Mouse (Mus musculus) T-helper 1 cell (primary cell): ENCODE results near the gene Lyrm7.

Experiments used
- in situ Hi-C: fragments of 300-600 bp; cut with MboI, MseI; formaldehyde crosslinking; loops from one replicate; pipeline ENCODE4 v1.15.1; 2025; ENCODE audit warnings: high pct_unique_total_duplicates

Gene Lyrm7

GRCm38 (mm10) chr11:54849961-54850758, 10.6 kb downstream of the Lyrm7 start:
- in situ Hi-C loops, result loop anchor here (5.0 kb wide), 1 partner anchor 38 kb away; no protein-coding TSS in a partner anchor

DNA sequence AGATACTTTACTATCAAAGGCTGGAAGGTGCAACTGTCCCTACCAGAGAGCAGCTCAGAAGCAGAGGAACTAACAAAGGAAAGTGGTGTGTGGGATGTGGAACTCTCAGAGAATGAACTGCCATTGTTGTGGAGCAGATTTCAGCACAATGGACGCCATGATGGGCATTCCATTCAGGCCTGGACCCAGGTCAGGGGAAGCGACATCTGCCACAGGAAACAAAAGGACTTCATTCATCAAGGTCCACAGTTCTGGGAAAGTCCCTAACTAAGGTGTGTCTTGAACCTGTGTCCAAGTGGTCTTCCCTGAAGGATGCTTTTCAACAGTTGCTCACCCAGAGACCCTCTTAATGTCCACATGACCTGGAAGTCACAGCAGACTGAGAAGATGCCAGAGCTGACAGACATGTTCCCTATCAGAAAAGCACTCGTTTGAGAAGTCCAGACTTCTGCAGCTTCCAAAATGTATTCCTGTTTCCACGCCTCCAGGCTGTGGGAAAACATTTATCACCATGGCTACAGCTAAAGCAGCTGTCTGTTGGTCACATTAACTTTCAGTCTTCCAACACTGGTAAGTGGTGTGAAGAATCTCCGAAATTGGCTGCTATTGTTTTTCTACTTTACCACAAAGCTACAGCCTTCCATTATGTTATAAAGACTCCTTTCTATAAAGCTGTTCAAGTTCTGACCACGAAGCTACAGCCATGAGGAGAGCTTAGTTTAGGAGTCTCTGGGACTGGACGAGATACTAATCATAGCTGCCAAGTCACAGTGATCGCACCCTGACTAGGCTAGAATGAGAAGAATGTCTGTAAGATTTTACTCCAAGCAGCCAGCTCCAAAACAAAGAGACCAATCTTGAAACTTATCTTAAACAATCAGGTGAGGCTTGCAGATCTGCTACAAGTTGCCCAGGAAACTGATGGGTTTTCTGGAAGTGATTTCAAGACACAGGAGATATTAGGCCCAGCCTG, 15.0 kb downstream of the Lyrm7 start:
- in situ Hi-C loops, result no loop called here

GRCm38 (mm10) chr11:54844959-54845358, 15.8 kb downstream of the Lyrm7 start:
- in situ Hi-C loops, result no loop called here

- in situ Hi-C loops, result no loop called here
Measured at GRCm38 (mm10) chr11:54844424-54844823, 16.3 kb downstream of the Lyrm7 start.

DNA sequence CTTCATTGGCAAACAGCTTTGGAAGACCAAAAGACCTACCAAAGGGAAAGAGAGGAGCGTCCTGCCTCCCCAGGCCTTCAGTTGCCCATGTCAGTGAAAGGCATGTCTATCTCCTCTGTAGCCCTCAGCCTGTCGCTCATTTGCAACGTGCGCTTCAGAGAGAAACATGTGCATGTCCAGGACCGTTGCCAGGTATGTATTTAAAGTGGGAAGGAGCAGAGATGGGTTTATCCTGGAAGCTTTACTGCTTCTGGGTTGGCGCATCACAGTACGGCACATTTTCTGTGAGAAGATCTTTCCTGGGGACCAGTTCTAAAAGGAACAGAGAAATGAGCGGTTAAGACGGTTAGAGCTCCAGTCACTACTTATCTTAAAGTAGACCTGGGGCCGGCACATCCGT, 19.8 kb downstream of the Lyrm7 start:
- in situ Hi-C loops, result no loop called here

DNA sequence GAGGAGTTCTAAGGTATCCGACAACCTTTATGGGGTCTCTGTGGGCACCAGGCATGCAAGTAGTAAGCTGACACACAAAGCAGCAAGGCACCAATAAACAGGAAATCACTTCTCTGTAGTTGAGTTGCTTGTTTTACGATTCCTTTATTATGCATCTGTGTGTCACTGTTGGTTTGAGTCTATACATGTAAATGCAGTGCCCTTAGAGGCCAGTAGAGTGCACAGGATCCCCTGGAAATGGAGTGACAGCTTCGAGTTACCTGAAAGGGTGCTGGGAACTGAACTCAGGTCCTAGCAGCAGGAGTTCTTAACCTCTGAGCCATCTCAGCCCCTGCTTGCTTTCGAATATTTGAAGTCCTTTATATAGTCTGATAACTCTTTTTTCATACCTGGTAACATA, 21.0 kb downstream of the Lyrm7 start:
- in situ Hi-C loops, result no loop called here

DNA sequence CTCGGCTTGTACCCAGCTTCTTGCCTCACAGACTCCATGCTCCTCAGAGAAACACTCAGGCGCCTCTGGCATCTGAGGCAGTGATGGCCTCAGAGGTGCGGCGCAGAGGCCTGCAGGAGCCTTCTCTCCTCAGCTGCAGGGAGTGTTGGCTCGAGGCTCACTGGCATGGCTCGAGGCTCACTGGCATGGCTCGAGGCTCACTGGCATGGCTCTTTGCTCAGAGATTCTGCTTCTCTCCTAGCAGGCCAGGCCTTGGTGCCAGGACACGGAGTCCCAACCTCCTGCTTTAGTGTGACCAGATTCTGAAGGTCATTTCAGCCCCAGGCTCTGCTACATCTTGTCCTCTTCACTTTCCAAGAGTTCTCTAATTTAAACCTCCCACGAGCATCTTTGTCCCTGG, 24.6 kb downstream of the Lyrm7 start:
- in situ Hi-C loops, result no loop called here

- in situ Hi-C loops, result no loop called here
Measured at GRCm38 (mm10) chr11:54834596-54834995, 26.1 kb downstream of the Lyrm7 start.

DNA sequence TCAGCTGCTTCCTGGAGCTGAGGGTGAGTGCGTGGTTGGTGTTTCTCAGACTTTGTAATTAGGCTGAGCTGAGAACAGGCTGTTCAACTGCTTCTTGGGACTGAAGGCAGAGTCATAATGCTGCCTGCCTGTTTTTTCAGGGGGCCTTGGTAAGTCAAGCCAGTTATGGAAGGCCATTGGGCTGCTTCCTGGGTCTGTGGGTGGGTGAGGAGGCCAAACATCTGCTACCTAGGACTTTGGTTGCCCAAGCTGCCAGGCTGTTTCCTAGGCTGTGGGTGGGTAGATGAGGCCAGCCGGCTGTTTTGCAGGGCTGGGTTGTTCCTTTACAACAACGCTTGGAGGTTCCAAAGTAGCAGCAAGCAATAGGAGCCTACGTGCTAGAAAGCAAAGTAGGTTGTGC, 26.9 kb downstream of the Lyrm7 start:
- in situ Hi-C loops, result no loop called here

GRCm38 (mm10) chr11:54826819-54827218, 33.9 kb downstream of the Lyrm7 start:
- in situ Hi-C loops, result no loop called here

DNA sequence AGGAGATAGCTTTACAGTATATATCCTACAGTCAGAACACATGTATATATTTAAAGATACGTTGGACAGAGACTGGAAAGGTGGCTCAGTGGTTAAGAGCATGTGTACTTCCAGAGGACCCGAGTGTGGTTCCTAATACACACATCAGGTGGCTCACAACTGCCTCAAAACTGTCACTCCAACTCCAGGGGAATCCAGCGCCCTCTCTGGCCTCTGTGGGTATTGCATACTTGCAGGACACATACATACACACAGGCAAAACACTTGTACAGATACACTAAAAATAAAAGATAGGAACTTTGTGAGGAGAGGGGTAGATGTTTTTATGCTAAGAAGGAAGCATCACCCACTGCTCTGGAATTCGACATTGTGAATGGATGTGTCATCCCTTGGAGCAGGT, 34.9 kb downstream of the Lyrm7 start:
- in situ Hi-C loops, result no loop called here

DNA sequence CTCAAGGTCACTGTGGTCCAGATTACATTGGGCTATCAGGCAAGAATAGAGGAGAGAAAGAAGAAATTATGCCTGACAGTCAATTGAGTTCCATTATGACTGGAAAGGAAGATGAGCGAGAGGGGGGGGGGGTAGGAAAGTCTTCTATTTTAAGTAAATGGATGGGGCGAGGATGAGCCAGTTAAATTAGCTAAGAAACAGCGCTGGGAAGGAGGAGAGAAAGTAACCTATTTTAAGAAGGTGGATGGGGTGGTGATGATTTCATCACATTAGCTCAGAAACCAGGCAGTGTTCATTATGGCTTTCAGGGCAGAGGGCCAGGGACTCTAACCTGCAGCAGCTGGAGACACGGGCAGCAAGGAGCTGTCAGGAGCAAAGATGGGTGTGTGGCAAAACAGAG, 37.2 kb downstream of the Lyrm7 start:
- in situ Hi-C loops, result no loop called here

DNA sequence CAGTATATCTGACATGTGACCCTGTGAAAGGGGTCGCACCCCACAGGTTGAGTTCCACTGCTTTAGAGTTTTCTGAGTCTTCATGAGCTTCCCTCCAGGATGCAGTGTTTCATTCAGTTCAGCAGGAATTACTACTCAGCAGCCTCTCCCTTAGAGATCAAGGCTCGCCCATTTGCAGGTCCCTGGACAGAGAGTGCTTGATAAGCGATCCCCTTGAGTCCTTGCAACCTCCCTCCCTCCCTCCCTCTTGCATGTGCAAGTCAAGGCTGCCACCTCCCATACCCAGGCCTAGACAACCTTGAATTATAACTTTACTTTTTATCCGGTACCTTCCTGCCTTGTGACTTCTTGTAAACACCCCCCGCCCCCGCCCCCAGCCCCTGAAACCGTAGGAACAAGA, 41.2 kb downstream of the Lyrm7 start:
- in situ Hi-C loops, result no loop called here

GRCm38 (mm10) chr11:54817449-54817848, 43.3 kb downstream of the Lyrm7 start:
- in situ Hi-C loops, result no loop called here

DNA sequence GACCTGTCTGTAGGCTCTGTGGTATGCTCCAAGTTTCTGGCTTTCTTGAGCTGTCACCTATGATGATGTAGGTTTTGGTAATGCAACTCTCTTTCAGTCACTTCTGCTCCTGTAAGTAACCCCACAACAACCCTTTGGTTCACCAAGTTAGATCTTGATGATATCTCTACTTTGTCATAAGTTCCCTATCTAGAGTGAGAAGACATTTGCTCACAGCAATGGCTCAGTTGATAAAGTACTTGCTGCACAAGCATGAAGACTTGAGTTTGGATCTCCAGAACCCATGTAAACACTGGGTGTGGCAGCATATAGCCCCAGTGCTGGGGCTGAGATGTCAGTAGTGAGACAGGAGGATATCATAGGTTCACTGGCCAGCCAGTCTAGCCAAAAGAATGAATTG, 45.1 kb downstream of the Lyrm7 start:
- in situ Hi-C loops, result no loop called here

- in situ Hi-C loops, result loop anchor here (5.0 kb wide), 1 partner anchor 39 kb away; no protein-coding TSS in a partner anchor
Measured at GRCm38 (mm10) chr11:54812812-54813516, 47.8 kb downstream of the Lyrm7 start.

- in situ Hi-C loops, result loop anchor here (5.0 kb wide), 1 partner anchor 40 kb away; no protein-coding TSS in a partner anchor
Measured at GRCm38 (mm10) chr11:54812314-54812713, 48.4 kb downstream of the Lyrm7 start.

GRCm38 (mm10) chr11:54811054-54811453, 49.7 kb downstream of the Lyrm7 start:
- in situ Hi-C loops, result loop anchor here (5.0 kb wide), 1 partner anchor 41 kb away; no protein-coding TSS in a partner anchor

DNA sequence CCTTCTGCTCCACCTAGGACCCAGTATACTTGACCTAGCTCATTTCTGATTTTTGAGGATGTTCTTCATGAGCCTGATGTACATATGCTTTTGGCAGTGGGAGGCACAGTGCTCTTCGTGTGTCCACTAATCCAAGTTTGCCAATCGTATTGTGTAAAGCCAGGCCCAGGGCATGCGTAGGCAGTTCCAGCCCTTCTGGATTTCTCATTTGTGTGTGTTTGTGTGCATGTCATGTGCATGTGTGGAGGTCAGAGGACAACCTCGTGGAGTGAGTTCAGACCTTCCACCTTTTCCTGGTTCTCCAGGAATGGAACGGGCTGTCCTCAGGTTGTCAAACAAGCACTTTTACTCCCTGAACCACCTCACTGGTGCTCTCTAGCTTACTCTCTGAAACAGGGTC, 51.1 kb downstream of the Lyrm7 start:
- in situ Hi-C loops, result no loop called here

DNA sequence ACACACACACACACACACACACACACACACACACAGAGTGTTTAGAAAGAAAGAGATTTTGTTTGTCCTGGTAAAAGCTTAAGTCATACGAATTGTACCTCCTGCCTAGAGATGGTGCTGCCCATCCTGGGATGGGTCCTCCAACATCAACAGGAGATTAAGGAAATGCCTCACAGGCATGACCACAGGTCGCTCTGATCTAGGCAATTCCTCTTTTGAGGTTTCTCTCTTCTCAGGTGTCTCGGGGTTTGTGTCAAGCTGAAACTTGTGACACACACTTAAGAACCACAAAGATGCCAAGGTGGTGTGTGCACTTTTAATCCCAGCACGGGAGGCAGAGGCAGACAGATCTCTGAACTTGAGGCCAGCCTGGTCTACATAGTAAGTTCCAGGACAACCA, 52.5 kb downstream of the Lyrm7 start:
- in situ Hi-C loops, result no loop called here

DNA sequence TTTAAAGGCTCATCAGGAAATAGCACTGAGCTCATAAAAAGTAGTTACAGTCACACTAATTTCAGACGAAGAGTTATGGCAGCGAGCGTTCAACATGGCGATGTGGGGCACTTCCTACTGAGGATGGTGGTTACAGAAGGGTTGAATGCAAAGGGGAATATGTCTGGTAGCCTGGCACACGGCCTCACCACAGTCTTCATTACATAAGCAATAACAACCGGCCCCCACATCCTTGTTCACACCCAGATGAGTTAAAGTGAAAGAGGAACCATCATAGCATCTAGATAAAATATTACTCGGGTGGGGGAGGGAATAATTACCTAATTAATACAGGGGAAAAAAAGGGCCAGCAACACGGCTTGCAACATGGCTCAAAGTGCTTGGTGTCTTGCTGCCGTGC, 53.0 kb downstream of the Lyrm7 start:
- in situ Hi-C loops, result no loop called here

GRCm38 (mm10) chr11:54806891-54807290, 53.8 kb downstream of the Lyrm7 start:
- in situ Hi-C loops, result no loop called here
